Mouse (Mus musculus): ENCODE results near the gene Etv6. TPM values are rescaled to one million over a fixed set of nuclear protein-coding genes. Genes with fewer than 3 reads are reported as not detected.

Gene Etv6
- polyA plus RNA-seq, 1 experiment from 2014 or later = 5.9 TPM

- WGBS = 83% methylated on average over 1 of the region's 1 CpGs
- Histone ChIP-seq H3K9me3 (ENCODE audit: control insufficient read depth, low read length) (no peaks in the 10 kb centered on the region), H3K9ac (ENCODE audit: low read length) (no peak overlapping the region), H3K4me3 (ENCODE audit: low read depth, low read length) (no peak overlapping the region), H3K36me3 (ENCODE audit: control insufficient read depth, insufficient read depth, low read length) (no peaks in the 10 kb centered on the region), H3K27me3 (ENCODE audit: control insufficient read depth, insufficient read depth, low read length) (no peaks in the 10 kb centered on the region), H3K27ac (replicated peaks) (no peak overlapping the region; the same call in 1 of the 2 replicates), H3K4me1 (replicated peaks; ENCODE audit: control insufficient read depth, insufficient read depth) (no peaks in the 10 kb centered on the region), H3K4me2 (replicated peaks; ENCODE audit: low read depth) (no peak overlapping the region)
- no peak for DNase-seq (ENCODE audit: low spot score)
- TF ChIP-seq CTCF (IDR thresholded peaks at IDR 0.05; ENCODE audit: low read depth) (no peak), EP300 (optimal IDR thresholded peaks at IDR 0.05) (no peak)
- ATAC-seq (ENCODE audit: low FRiP score, low TSS enrichment) = peak; percentile 76; the same call in 1 of the 2 replicates
Measured at GRCm38 (mm10) chr6:134018807-134019206, 16.7 kb upstream of the Etv6 start.

GRCm38 (mm10) chr6:134020821-134021220 is 14.7 kb upstream of the Etv6 start:
- TF ChIP-seq EP300 (optimal IDR thresholded peaks at IDR 0.05) (no peak), CTCF (IDR thresholded peaks at IDR 0.05; ENCODE audit: low read depth) (no peak)
- 74% methylated on average over 6 of the region's 6 CpGs for WGBS
- H3K4me3 ChIP-seq (ENCODE audit: low read depth, low read length) = no peak overlapping the region
- no peak overlapping the region for H3K9ac ChIP-seq (ENCODE audit: low read length)
- H3K9me3 ChIP-seq (ENCODE audit: control insufficient read depth, low read length) = no peaks in the 10 kb centered on the region
- no peak overlapping the region for H3K4me2 ChIP-seq (replicated peaks; ENCODE audit: low read depth)
- ATAC-seq (ENCODE audit: low FRiP score, low TSS enrichment) (no peak), DNase-seq (ENCODE audit: low spot score) (no peak)
- no peaks in the 10 kb centered on the region for H3K36me3 ChIP-seq (ENCODE audit: control insufficient read depth, insufficient read depth, low read length)
- no peaks in the 10 kb centered on the region for H3K27me3 ChIP-seq (ENCODE audit: control insufficient read depth, insufficient read depth, low read length)
- no peak overlapping the region for H3K27ac ChIP-seq (replicated peaks)
- H3K4me1 ChIP-seq (replicated peaks; ENCODE audit: control insufficient read depth, insufficient read depth) = no peaks in the 10 kb centered on the region

GRCm38 (mm10) chr6:134026264-134026663 is 9.2 kb upstream of the Etv6 start:
- WGBS = 71% methylated on average over 2 of the region's 2 CpGs
- Histone ChIP-seq H3K9me3 (ENCODE audit: control insufficient read depth, low read length) (no peaks in the 10 kb centered on the region), H3K9ac (ENCODE audit: low read length) (no peak overlapping the region), H3K4me1 (replicated peaks; ENCODE audit: control insufficient read depth, insufficient read depth) (no peaks in the 10 kb centered on the region), H3K4me3 (ENCODE audit: low read depth, low read length) (no peak overlapping the region), H3K27me3 (ENCODE audit: control insufficient read depth, insufficient read depth, low read length) (no peaks in the 10 kb centered on the region), H3K4me2 (replicated peaks; ENCODE audit: low read depth) (no peak overlapping the region), H3K36me3 (ENCODE audit: control insufficient read depth, insufficient read depth, low read length) (no peaks in the 10 kb centered on the region), H3K27ac (replicated peaks) (no peak overlapping the region)
- no peak for DNase-seq (ENCODE audit: low spot score)
- no peak for TF ChIP-seq EP300 (optimal IDR thresholded peaks at IDR 0.05)
- TF ChIP-seq CTCF (IDR thresholded peaks at IDR 0.05; ENCODE audit: low read depth) = no peak
- ATAC-seq (ENCODE audit: low FRiP score, low TSS enrichment) = no peak

- no peak overlapping the region for H3K27ac ChIP-seq (replicated peaks)
- DNase-seq (ENCODE audit: low spot score) (no peak), ATAC-seq (ENCODE audit: low FRiP score, low TSS enrichment) (no peak)
- no peaks in the 10 kb centered on the region for H3K4me1 ChIP-seq (replicated peaks; ENCODE audit: control insufficient read depth, insufficient read depth)
- H3K4me3 ChIP-seq (ENCODE audit: low read depth, low read length) = no peak overlapping the region
- TF ChIP-seq CTCF (IDR thresholded peaks at IDR 0.05; ENCODE audit: low read depth) = no peak
- no peak for TF ChIP-seq EP300 (optimal IDR thresholded peaks at IDR 0.05)
- H3K4me2 ChIP-seq (replicated peaks; ENCODE audit: low read depth) = no peak overlapping the region
- H3K9ac ChIP-seq (ENCODE audit: low read length) = no peak overlapping the region
- 90% methylated on average over 4 of the region's 4 CpGs for WGBS
- no peaks in the 10 kb centered on the region for H3K9me3 ChIP-seq (ENCODE audit: control insufficient read depth, low read length)
- no peaks in the 10 kb centered on the region for H3K27me3 ChIP-seq (ENCODE audit: control insufficient read depth, insufficient read depth, low read length)
- no peaks in the 10 kb centered on the region for H3K36me3 ChIP-seq (ENCODE audit: control insufficient read depth, insufficient read depth, low read length)
Measured at GRCm38 (mm10) chr6:134027022-134027421, 8.5 kb upstream of the Etv6 start.

- Histone ChIP-seq H3K36me3 (ENCODE audit: control insufficient read depth, insufficient read depth, low read length) (no peaks in the 10 kb centered on the region), H3K27ac (replicated peaks) (no peak overlapping the region), H3K4me1 (replicated peaks; ENCODE audit: control insufficient read depth, insufficient read depth) (no peaks in the 10 kb centered on the region), H3K9ac (ENCODE audit: low read length) (no peak overlapping the region), H3K27me3 (ENCODE audit: control insufficient read depth, insufficient read depth, low read length) (no peaks in the 10 kb centered on the region), H3K4me2 (replicated peaks; ENCODE audit: low read depth) (no peak overlapping the region), H3K4me3 (ENCODE audit: low read depth, low read length) (no peak overlapping the region), H3K9me3 (ENCODE audit: control insufficient read depth, low read length) (no peaks in the 10 kb centered on the region)
- TF ChIP-seq EP300 (optimal IDR thresholded peaks at IDR 0.05) (no peak), CTCF (IDR thresholded peaks at IDR 0.05; ENCODE audit: low read depth) (no peak)
- DNase-seq (ENCODE audit: low spot score) (no peak), ATAC-seq (ENCODE audit: low FRiP score, low TSS enrichment) (no peak)
- 38% methylated on average over 7 of the region's 7 CpGs for WGBS
Measured at GRCm38 (mm10) chr6:134032451-134032850, 3.0 kb upstream of the Etv6 start.

- H3K36me3 ChIP-seq (ENCODE audit: control insufficient read depth, insufficient read depth, low read length) = no peaks in the 10 kb centered on the region
- no peaks in the 10 kb centered on the region for H3K9me3 ChIP-seq (ENCODE audit: control insufficient read depth, low read length)
- under 1% methylated on average over 8 of the region's 8 CpGs for WGBS
- H3K4me3 ChIP-seq (ENCODE audit: low read depth, low read length) = peak overlapping the region; percentile 90
- H3K27me3 ChIP-seq (ENCODE audit: control insufficient read depth, insufficient read depth, low read length) = no peaks in the 10 kb centered on the region
- peak overlapping the region; percentile 98 for H3K9ac ChIP-seq (ENCODE audit: low read length)
- TF ChIP-seq EP300 (optimal IDR thresholded peaks at IDR 0.05) = peak; percentile 6
- TF ChIP-seq CTCF (IDR thresholded peaks at IDR 0.05; ENCODE audit: low read depth) = no peak
- H3K27ac ChIP-seq (replicated peaks) = peak overlapping the region; percentile 100
- DNase-seq (ENCODE audit: low spot score) (no peak), ATAC-seq (ENCODE audit: low FRiP score, low TSS enrichment) (no peak)
- H3K4me1 ChIP-seq (replicated peaks; ENCODE audit: control insufficient read depth, insufficient read depth) = peaks cover 9% of the 10 kb centered on the region
- peak overlapping the region; percentile 73 for H3K4me2 ChIP-seq (replicated peaks; ENCODE audit: low read depth)
Measured at GRCm38 (mm10) chr6:134034436-134034835, 1.1 kb upstream of the Etv6 start.
